Mouse (Mus musculus) MEL (cell line): ENCODE measurements at regions not wholly inside any gene's neighbourhood (a gene's known extent, or its start where the extent isn't known, plus 50 kb on each side); places are given as distances from the start of the nearest gene placed in this dataset.

Experiments used
- CTCF ChIP-seq, 3 experiments: IDR thresholded peaks in 2 of 3; conservative IDR thresholded peaks in 1 of 3; 2 replicates each; pipeline ENCODE4 v1.5.1; 2011 to 2012; ENCODE audit warnings: low read length in 3 of 3, low read depth in 2 of 3, mild to moderate bottlenecking in 2 of 3, improper control_type of control experiment in 1 of 3, inconsistent platforms in 1 of 3, mixed read lengths in 1 of 3, moderate library complexity in 1 of 3; ENCODE audit not compliant: control insufficient read depth in 1 of 3, insufficient read depth in 1 of 3, poor library complexity in 1 of 3, severe bottlenecking in 1 of 3
- EP300 ChIP-seq, 2 experiments: IDR thresholded peaks; 2 replicates each; pipeline ENCODE4 v1.6.1; 2011; ENCODE audit warnings: improper control_type of control experiment in 2 of 2, low read length in 2 of 2, low read depth in 1 of 2, mild to moderate bottlenecking in 1 of 2
- GABPA ChIP-seq: IDR thresholded peaks from 2 replicates; pipeline ENCODE4 v1.6.1; 2012; ENCODE audit warnings: low read depth, mild to moderate bottlenecking, inconsistent platforms, low read length, improper control_type of control experiment, moderate library complexity
- MAX ChIP-seq: IDR thresholded peaks from 2 replicates; pipeline ENCODE4 v1.6.1; 2011; ENCODE audit warnings: low read length, improper control_type of control experiment
- POLR2A ChIP-seq, 2 experiments: IDR thresholded peaks; 2 replicates each; pipeline ENCODE4 v1.6.1; 2011 to 2012; ENCODE audit warnings: low read length in 2 of 2, mild to moderate bottlenecking in 2 of 2, control low read depth in 1 of 2, improper control_type of control experiment in 1 of 2, low read depth in 1 of 2, moderate library complexity in 1 of 2; ENCODE audit not compliant: control insufficient read depth in 1 of 2, insufficient read depth in 1 of 2, poor library complexity in 1 of 2

DNA sequence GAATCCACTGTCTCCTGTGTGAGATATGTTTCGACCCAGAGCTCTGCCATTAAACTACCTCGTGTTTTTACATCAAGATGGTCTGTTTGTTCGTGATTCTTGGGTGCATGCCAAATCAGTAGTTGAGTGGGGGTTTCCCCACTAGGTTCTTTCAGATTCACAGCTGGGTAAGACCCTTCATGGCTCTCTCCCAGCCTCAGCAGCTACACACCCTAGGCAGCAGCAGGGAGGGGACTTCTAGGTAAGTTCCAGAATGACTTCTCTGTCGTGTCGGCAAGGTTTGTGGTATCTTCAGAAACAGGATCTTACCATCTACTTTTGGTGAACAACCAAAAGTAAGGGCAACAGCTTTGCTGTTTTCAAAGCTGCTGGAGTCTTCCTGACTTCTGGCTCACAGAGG is 144.9 kb upstream of the Slc7a14 start:
- TF ChIP-seq EP300 (IDR thresholded peaks at IDR 0.05; ENCODE audit: low read depth in 1 of 2, low read length in 2 of 2), result no peak
- TF ChIP-seq GABPA, result no peak
- TF ChIP-seq CTCF (IDR thresholded peaks at IDR 0.05 in 2 of 3, conservative IDR thresholded peaks at IDR 0.05 in 1 of 3; ENCODE audit: control insufficient read depth in 1 of 3, insufficient read depth in 1 of 3, low read depth in 2 of 3, low read length in 3 of 3, poor library complexity in 1 of 3, severe bottlenecking in 1 of 3), result no peak
- TF ChIP-seq MAX, result no peak
- TF ChIP-seq POLR2A (IDR thresholded peaks at IDR 0.05; ENCODE audit: control insufficient read depth in 1 of 2, insufficient read depth in 1 of 2, low read depth in 1 of 2, low read length in 2 of 2, poor library complexity in 1 of 2), result no peak
